Mouse (Mus musculus): ENCODE results near the gene Rgs9bp. TPM values are rescaled to one million over a fixed set of nuclear protein-coding genes. Genes with fewer than 3 reads are reported as not detected.

Rgs9bp gene
- under 1 TPM; 0.23 to 0.37 TPM for total RNA-seq (2021)

- DNase-seq, result no peak
These were observed at the start of gene Rgs9bp for GRCm38 (mm10) chr7:35585191-35586054. Rgs9bp (minus strand) TSS chr7:35585582.

DNA sequence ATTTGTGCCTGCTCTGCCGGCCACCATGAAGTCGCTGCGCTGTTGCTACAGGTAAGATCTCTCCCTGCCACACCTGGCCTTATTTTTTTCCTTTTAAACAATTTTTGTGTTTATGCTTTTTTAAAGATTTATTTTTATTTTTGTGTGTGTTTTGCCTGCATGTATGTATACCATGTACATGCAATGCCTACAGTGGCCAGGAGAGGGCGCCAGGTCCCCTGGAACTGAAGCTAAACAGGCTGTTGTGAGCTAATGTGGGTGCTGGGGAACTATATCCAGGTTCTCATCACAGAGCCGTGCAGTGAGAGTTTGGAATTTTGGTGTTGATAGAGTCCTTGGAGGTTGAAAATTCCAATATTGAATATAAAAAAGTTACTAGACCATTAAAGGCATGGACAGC is 43.1 kb upstream of the Rgs9bp start:
- DNase-seq, result no peak

DNA sequence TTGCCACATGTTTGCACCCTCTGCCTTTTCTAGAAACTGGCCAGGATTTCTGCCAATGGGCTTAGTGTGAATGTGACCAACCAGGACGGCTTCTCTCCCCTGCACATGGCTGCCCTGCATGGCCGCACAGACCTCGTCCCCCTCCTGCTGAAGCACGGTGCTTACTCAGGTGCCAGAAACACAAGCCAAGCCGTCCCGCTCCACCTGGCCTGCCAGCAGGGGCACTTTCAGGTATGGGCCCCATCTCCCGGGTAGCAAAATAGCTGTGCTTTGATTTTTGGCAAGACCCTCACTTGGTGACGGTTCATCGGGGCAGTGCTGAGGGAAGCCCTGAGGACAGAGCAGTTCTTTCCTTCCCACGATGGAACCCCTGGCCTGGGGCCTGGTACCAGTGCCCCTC is 42.0 kb upstream of the Rgs9bp start:
- DNase-seq, result no peak

GRCm38 (mm10) chr7:35626038-35626437 is 40.7 kb upstream of the Rgs9bp start:
- DNase-seq, result no peak

DNA sequence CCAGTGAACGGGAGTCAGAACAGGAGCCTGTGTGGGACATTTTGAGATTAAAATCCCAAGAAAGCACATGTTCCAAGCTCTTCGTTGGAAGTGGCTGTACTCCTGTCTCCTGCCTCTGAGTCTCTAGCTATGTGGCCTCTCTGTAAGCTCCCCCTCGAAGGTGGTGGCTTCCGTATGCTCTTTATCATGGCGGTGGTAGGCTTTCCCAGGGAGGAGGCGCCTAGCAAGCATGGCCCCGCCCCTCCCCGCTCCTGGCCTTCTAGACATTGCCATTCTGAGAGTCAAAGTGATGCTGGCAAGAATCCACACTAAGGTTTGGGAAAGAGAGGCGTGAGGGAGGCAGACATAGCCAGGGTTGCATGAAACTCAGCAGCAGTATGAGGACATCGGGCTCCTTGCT is 37.2 kb upstream of the Rgs9bp start:
- DNase-seq, result no peak

DNA sequence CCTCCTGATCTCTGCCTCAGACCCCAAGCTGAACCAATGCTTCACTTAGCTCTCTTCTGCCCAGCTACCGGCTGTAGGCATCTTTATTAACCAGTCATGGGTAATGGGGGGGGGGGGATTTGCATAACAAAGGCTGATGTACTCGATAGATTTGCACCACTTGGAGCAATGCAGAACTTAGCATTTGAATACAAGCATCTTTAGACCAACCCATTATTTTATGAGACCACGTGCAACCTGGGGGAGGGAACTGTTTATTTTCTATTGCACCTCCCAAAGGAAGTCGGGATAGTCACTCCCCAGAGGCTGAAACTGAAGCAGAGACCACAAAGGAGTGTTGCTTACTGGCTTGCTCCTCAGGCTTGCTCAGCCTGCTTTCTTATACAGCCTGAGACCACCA is 32.1 kb upstream of the Rgs9bp start:
- DNase-seq, result no peak

DNA sequence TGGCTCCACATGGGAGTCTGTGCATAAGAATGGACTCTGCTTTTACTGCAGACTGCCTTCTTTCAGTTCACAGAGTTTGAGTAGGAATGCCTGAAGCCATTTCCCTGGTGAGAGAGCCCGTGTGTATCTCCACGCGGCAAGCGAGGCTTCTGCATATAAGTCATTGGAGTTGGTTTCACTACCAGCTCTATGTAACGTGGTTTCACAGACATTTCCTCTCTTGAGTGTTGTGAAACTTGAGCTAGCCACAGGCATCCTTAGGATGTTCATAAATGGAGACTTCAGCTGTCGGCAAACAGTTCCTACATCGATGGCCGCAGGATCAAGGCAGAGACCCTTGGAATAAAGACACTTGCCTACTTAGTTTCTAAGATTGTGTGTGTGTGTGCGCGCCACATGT is 23.9 kb upstream of the Rgs9bp start:
- no peak for DNase-seq

DNA sequence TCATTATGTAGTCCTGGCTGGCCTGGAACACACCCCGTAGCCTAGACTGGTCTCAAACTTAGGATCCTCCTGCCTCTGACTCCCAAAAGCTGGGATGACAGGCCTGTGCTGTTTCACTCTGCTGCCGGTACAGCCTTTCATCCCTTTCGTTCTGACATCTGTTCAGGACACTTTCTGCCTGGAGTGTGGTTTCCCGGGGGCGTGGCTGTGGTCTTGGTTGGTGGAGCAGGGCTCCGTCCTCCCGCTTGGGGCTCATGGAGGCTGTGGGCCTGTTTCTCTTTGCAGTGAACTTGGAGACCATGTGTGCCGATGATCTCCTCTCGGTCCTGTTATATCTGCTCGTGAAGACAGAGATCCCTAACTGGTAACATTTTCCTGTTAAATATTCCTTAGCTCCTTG is 21.4 kb upstream of the Rgs9bp start:
- DNase-seq, result no peak

DNA sequence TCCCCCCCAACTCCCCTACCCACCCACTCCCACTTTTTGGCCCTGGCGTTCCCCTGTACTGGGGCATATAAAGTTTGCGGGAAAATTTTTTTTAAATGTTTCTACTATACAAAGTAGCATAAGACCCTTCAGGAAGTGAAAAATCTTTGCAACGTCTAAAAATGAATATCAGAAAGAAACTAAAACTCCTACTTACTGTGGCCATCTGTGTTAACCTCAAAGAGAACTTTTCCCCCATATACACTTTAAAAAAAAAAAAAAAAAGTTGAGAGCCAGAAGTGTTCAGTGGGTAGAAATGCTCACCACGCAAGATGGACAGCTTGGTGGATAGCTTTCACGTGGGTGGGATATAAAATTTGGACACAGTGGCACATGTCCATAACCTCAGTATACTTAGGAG is 17.4 kb upstream of the Rgs9bp start:
- no peak for DNase-seq

- no peak for DNase-seq
These were observed 15.7 kb upstream of the Rgs9bp start for GRCm38 (mm10) chr7:35601106-35601505.

DNA sequence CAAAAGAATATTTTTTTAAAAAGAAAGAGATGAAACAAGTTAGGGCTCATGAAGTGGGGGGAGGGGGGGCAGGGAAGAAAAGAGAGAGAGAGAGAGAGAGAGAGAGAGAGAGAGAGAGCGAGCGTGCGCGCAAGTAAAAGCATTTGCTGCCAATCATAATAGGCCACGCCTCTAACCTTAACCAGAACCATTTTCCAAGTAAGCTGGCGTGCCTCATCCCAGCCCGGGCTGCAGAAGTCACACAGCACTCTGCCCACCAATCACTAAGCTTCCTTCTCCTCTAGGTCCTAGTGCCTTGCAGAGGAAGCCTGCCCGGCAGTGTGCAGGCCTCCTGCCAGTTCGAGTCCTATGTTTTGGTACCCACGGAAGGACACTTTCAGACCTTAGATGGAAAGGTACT is 14.6 kb upstream of the Rgs9bp start:
- no peak for DNase-seq

DNA sequence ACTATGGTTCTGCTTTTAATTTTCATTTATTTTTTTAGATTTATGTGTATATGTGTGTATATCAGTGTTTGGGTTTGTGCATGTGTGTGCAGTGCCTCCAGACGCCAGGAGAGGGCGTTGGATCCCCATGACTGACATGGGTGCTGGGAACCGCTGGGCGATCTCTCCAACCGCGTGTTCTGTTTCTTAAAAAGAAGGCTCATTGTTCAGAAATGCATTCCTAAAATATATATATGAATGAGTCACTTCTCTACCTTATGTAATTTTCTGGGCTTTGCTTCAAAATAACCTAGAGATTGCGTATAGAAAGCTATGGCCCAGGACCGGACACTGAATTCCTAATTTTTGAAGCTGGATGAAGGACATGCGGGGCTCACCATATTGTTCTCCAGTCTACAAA is 14.1 kb upstream of the Rgs9bp start:
- DNase-seq, result no peak

- no peak for DNase-seq
These were observed 8.9 kb upstream of the Rgs9bp start for GRCm38 (mm10) chr7:35594311-35594710.

- DNase-seq, result peak in 1 of 2 experiments; percentile 11
These were observed 5.4 kb upstream of the Rgs9bp start for GRCm38 (mm10) chr7:35590731-35591191.

DNA sequence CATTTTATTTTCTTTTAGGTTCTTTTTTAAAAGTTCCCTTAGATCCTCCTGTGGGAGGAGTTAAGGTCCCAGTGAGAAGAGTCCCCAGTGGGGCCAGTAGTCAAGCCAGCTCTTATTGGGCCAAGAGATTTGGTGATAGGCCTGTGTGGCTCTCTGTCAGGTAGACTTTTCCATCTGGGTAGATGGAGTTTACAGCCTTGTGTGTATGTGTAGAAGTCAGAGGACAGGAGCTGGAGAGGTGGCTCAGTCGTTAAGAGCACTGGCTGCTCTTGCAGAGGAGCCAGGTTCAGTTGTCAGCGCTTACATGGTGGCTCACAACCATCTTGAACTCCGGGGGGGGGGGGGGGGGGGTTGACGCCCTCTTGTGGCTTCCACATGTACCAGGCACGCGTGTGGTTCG is 4.1 kb upstream of the Rgs9bp start:
- DNase-seq, result no peak

DNA sequence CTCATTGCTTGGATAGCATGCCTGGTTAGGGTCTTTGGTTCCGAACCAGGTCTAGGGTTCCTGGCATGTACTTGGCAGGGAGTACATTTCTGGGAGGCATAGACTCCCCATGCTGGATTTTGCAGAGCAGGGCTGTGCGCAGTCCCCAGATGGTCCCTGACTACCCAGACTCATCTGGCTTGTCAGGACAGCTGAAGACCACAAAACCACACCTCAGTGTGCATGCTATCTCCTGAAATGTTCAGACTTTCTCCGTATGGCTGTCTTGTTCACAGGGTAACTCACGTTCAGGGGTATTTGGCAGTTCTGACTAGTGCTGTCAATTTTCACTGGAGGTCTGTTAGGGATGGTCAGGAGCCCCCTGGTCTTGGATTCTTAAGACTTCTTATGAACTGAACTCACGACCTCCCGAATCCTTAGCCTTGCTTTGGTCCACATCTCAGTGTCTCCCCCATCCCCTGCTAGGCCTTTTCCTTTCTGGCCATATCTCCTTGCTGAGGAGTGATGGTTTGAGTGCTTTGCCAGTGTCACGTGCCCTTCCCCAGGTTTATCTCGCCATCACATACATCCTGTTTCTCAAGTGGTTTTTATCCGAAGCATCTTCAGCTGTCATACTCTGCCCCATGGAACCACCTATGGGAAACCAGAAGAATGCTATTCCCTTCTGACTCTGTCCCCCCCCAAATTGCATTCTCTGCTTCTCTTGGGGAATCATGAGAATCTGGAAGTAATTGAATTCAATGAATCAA is 3.5 kb upstream of the Rgs9bp start:
- DNase-seq, result no peak

- DNase-seq, result no peak
These were observed 2.3 kb upstream of the Rgs9bp start for GRCm38 (mm10) chr7:35587728-35588127.

- no peak for DNase-seq
These were observed 1.6 kb upstream of the Rgs9bp start for GRCm38 (mm10) chr7:35586906-35587445.

- DNase-seq, result peak; percentile 92 to 93
These were observed 898 bp upstream of the Rgs9bp start, which contains the start of gene Ankrd27 for GRCm38 (mm10) chr7:35586055-35586905. Ankrd27 (plus strand) TSS chr7:35586244.

DNA sequence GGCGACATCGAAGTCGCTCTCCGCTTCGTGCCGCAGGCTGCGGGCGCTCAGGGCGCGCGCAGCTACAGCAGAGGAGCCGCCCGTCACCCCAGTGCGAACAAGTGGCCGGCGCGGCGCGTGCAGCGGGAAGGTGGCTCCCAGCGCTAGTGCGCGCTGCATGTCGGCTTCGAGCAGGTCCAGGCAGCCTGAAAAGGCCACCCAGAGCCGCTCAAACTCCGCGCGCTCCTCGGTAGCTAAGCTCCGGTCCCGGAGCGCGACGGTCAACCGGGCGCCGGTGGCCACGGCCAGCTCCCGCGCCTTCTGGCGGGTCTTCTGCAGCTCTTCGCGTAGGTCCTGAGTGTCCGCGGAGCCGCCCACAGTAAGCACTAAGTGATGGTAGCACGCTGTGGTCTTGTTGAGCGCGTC is 594 bp downstream of the Rgs9bp start:
- no peak for DNase-seq

DNA sequence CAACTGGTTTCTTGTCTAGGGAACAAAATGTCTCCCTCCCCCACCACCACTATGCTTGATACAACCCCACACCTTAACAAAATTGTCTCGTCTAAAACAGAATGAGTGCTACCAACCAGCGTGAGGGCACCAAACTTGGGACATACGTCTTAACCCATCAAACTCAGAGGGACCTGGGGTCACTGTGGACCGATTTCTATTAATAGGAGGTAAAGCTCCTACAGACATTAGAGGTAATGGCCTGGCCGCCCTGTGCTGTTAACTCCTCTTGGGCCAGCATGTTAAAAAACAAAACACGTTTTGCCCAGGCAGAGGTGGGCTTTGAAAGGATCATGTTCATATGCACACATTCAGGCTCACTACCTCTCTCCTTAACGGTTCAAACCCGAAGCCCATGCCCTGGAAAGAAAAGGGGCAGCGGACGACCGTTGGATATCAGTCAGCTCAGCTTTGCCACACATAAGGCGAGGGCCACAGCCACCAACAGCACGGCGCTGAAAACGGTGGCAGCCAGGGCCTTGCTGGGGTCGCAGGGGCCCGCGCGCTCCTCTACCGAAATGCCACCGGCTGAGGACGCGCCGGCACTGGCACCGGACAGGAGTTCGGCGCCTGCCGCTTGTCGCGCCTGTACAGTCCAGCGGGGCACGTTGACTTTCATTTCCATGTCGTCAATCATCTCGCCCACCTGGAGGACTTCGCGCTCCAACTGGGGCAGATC is 1.2 kb downstream of the Rgs9bp start:
- DNase-seq, result no peak
